Mouse (Mus musculus) kidney, adult 2 months (tissue): ENCODE data around the gene Drp2.

Experiments used
- CTCF ChIP-seq: fragments of 200-500 bp; conservative IDR thresholded peaks from 2 replicates; pipeline ENCODE4 v1.5.1; 2011; ENCODE audit warnings: low read depth, mild to moderate bottlenecking, control low read depth, low read length, moderate library complexity, mixed read lengths; ENCODE audit not compliant: insufficient read depth, insufficient read length
- POLR2A ChIP-seq: fragments of 200-500 bp; IDR thresholded peaks from one replicate; pipeline ENCODE4 v1.6.1; 2011; ENCODE audit warnings: low read depth, low read length, control low read depth

GRCm38 (mm10) chrX:134365421-134365820, 38.9 kb upstream of the Drp2 start:
- TF ChIP-seq POLR2A (no peak), CTCF (no peak)
